Mouse (Mus musculus) limb, embryonic 14.5 days (tissue): ENCODE measurements at regions not wholly inside any gene's neighbourhood (a gene's known extent, or its start where the extent isn't known, plus 50 kb on each side); places are given as distances from the start of the nearest gene placed in this dataset.
"Not testable (repeated sequence)": the region's sequence is repeated elsewhere in the genome, so short reads cannot be mapped to it uniquely, and the experiment has no call there.

Experiments
- ATAC-seq: fragments of 200-750 bp; cut with Nextera tagmentation; 2 replicates; pipeline ENCODE4 v1.8.0; 2017; ENCODE audit warnings: low read depth, moderate number of reproducible peaks, moderate TSS enrichment; ENCODE audit not compliant: low FRiP score
- DNase-seq: peaks from one replicate; pipeline ENCODE4 v3.0.0-alpha.2; 2015; ENCODE audit warnings: low spot score
- H3K27ac ChIP-seq: fragments of 300-500 bp; sonication (generic); replicated peaks from 2 replicates; pipeline ENCODE4 v1.5.1; 2014; ENCODE audit warnings: low read depth, mild to moderate bottlenecking, low read length, moderate library complexity, mixed read lengths
- H3K27me3 ChIP-seq: fragments of 300-500 bp; sonication (generic); 2 replicates; pipeline ENCODE4 v1.6.1; 2014; ENCODE audit warnings: low read length, mixed read lengths; ENCODE audit not compliant: control insufficient read depth, insufficient read depth
- H3K36me3 ChIP-seq: fragments of 300-500 bp; sonication (generic); 2 replicates; pipeline ENCODE4 v1.6.1; 2014; ENCODE audit warnings: mild to moderate bottlenecking, low read length, moderate library complexity, mixed read lengths; ENCODE audit not compliant: control insufficient read depth, insufficient read depth
- H3K4me1 ChIP-seq: fragments of 300-500 bp; sonication (generic); 2 replicates; pipeline ENCODE4 v1.6.1; 2014; ENCODE audit warnings: antibody characterized with exemption, low read length, mixed read lengths; ENCODE audit not compliant: control insufficient read depth, insufficient read depth
- H3K4me2 ChIP-seq: fragments of 300-500 bp; sonication (generic); replicated peaks from 2 replicates; pipeline ENCODE4 v1.6.1; 2014; ENCODE audit warnings: low read depth, mild to moderate bottlenecking, low read length, moderate library complexity; ENCODE audit not compliant: severe bottlenecking
- H3K4me3 ChIP-seq: fragments of 300-500 bp; sonication (generic); replicated peaks from 2 replicates; pipeline ENCODE4 v1.5.1; 2014; ENCODE audit warnings: low read length
- H3K9ac ChIP-seq: fragments of 300-500 bp; sonication (generic); 2 replicates; pipeline ENCODE4 v1.6.1; 2014; ENCODE audit warnings: mild to moderate bottlenecking, low read depth, low read length, moderate library complexity; ENCODE audit not compliant: severe bottlenecking
- H3K9me3 ChIP-seq: fragments of 300-500 bp; sonication (generic); 2 replicates; pipeline ENCODE4 v1.6.1; 2016; ENCODE audit warnings: low read length; ENCODE audit not compliant: control insufficient read depth
- POLR2A ChIP-seq: fragments of 200-500 bp; IDR thresholded peaks from 2 replicates; pipeline ENCODE4 v1.8.0; 2012; ENCODE audit warnings: inconsistent platforms, mild to moderate bottlenecking, moderate library complexity, borderline replicate concordance; ENCODE audit not compliant: insufficient read depth, insufficient read length; ENCODE audit errors: extremely low read depth
- WGBS: fragments of 180-500 bp; shearing (Covaris S2); extraction: QIAGEN DNeasy Blood & Tissue Kit; methylation state at CpG from one replicate; pipeline ENCODE4 v1.1.7; 2014; 5-methylcytosine and 5-hydroxymethylcytosine counted together

DNA sequence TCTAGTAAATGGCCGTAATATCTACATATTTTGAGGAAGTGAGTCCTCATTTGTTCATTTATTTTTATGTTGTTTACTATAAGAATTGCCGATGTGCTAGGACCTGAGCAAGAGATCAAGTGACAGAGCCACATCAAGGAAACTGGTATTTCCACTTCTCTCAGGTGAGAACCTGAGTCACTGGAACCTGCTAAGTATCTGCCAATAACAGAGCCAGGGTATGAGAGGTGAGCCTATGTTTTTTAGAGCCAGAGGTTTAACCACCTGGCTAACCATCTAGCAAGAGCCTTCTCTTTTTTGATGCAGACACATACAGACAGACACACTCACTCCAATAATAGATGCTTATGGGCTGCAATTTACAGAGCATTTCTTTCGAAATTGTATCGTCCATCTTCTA lies 101.2 kb upstream of the Fam78b start:
- WGBS = 68% methylated on average over 4 of the region's 4 CpGs
- H3K9ac ChIP-seq = no peak overlapping the region
- no peak for ATAC-seq
- H3K4me3 ChIP-seq = no peak overlapping the region
- H3K4me1 ChIP-seq = peaks cover 7% of the 10 kb centered on the region
- H3K9me3 ChIP-seq = no peaks in the 10 kb centered on the region
- no peaks in the 10 kb centered on the region for H3K36me3 ChIP-seq
- H3K27ac ChIP-seq = no peak overlapping the region
- no peak overlapping the region for H3K4me2 ChIP-seq
- H3K27me3 ChIP-seq = no peaks in the 10 kb centered on the region
- DNase-seq = no peak
- no peak for TF ChIP-seq POLR2A

DNA sequence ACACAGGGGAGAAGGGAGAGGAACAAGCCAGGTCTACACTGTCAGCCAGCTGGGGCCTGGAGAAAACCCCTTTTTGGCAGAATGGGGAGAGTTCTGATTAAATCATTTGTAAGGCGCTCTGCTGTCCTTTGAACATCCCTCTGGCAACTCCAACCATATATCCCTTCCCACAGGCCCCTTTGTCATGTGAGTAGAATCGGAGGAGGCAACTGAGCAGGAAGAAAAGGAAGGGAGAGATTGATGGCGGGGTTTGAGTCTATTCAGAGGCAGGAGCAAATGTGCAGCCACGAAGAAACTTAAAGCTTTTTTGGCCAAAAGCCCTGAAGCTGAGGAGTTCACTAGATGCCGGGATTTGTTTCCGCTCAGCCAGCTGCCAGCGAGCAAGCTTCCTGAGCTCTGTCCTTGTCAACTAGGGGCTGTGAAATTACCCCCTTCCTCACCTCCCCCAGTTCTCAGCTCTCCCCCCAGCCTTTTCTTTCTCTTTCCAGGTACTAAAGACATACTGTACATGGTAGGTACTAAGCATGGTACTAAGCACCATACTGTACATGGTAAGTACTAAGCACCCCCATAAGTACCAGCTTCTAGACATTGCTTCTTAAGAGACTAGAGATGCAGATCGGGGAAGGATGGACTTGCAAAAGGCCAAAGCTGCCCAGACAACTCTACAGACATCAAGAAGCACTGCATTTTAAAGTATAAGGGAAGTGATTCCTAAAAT lies 100.6 kb upstream of the Fam78b start:
- no peaks in the 10 kb centered on the region for H3K36me3 ChIP-seq
- DNase-seq (peak; percentile 86), ATAC-seq (peak; percentile 37; the same call in 1 of the 2 replicates)
- no peaks in the 10 kb centered on the region for H3K27me3 ChIP-seq
- H3K4me1 ChIP-seq = peaks cover 7% of the 10 kb centered on the region
- H3K4me3 ChIP-seq = no peak overlapping the region
- H3K9me3 ChIP-seq = no peaks in the 10 kb centered on the region
- no peak overlapping the region for H3K9ac ChIP-seq
- TF ChIP-seq POLR2A = no peak
- peak overlapping the region; percentile 26 for H3K4me2 ChIP-seq
- WGBS = 24% methylated on average over 8 of the region's 8 CpGs
- no peak overlapping the region for H3K27ac ChIP-seq

DNA sequence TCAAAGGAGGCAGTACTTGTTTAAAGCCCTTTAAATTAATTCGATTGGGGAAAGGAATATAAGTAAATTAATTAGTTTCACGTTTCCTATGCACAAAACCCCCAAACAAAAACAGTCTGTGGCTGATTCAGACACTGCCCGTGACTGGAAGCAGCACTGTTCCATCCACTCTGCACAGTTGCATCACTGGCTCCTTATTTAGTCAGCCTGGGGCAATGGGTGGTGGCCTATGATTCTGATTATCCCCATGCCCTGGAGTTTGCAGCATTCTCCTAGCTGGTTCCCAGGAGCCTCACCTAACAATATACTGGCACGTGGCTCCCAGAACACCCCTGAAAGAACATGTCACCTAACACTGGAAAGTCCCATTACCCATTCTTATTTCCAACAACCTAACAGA lies 99.6 kb upstream of the Fam78b start:
- DNase-seq (no peak), ATAC-seq (no peak)
- H3K36me3 ChIP-seq = no peaks in the 10 kb centered on the region
- peaks cover 7% of the 10 kb centered on the region for H3K4me1 ChIP-seq
- no peak overlapping the region for H3K4me3 ChIP-seq
- H3K9me3 ChIP-seq = no peaks in the 10 kb centered on the region
- no peak overlapping the region for H3K27ac ChIP-seq
- no peak overlapping the region for H3K9ac ChIP-seq
- 28% methylated on average over 4 of the region's 4 CpGs for WGBS
- H3K4me2 ChIP-seq = no peak overlapping the region
- H3K27me3 ChIP-seq = no peaks in the 10 kb centered on the region
- TF ChIP-seq POLR2A = no peak

DNA sequence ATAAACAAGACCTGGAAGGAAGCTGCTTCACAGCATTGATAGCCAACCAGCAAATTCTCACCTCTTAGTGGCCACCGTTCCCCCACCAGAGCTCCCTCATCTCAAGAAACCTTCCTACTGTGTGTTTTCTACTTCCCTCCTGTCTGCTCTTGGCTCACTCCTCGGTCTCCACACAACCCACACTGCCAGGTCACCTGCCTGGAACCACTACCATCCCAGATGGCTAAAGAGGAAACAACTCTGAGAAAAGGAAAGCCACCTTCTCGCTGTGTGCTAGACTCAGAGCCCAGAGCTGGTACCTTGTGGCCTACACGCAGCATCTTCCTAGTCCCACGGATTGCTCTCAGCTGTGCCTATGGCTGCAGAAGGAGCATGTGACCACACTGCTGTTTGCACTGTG lies 97.8 kb upstream of the Fam78b start:
- no peaks in the 10 kb centered on the region for H3K36me3 ChIP-seq
- no peak for TF ChIP-seq POLR2A
- H3K4me3 ChIP-seq = no peak overlapping the region
- H3K27ac ChIP-seq = no peak overlapping the region
- H3K27me3 ChIP-seq = no peaks in the 10 kb centered on the region
- no peak overlapping the region for H3K9ac ChIP-seq
- H3K9me3 ChIP-seq = no peaks in the 10 kb centered on the region
- ATAC-seq (no peak), DNase-seq (no peak)
- 85% methylated on average over 5 of the region's 5 CpGs for WGBS
- H3K4me2 ChIP-seq = no peak overlapping the region
- peaks cover 7% of the 10 kb centered on the region for H3K4me1 ChIP-seq

DNA sequence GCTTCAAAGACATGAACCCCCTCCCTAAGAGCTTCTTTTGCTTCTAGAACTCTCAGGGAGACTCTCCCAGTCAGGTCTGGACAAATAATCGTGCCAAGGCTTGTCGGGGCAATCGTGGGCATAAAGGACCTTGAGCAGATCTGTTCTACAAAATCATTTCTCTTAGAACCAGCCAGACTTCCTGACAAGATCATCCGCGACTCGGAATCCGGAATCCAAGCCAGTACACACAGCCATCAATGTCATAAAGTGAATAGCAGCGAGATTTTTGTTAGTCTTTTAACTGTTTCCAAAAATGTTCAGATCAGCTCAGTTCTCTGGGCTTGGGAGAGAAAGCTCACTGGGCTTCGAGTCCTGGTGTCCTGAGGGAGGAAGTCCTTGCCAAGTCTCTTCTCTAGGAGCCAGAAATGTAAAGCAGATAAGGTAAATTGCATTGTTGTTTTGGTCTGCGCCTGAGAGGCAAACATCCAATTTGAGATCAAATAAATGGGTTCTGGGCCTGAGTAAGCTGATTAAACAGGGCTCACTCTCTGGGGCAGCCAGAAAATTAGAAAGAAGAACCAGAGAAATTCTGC lies 92.9 kb upstream of the Fam78b start:
- Histone ChIP-seq H3K4me2 (no peak overlapping the region), H3K9me3 (no peaks in the 10 kb centered on the region), H3K27me3 (no peaks in the 10 kb centered on the region), H3K4me3 (no peak overlapping the region), H3K4me1 (no peaks in the 10 kb centered on the region), H3K27ac (no peak overlapping the region), H3K9ac (no peak overlapping the region), H3K36me3 (no peaks in the 10 kb centered on the region)
- TF ChIP-seq POLR2A = no peak
- DNase-seq = no peak
- 69% methylated on average over 10 of the region's 10 CpGs for WGBS
- ATAC-seq = no peak

DNA sequence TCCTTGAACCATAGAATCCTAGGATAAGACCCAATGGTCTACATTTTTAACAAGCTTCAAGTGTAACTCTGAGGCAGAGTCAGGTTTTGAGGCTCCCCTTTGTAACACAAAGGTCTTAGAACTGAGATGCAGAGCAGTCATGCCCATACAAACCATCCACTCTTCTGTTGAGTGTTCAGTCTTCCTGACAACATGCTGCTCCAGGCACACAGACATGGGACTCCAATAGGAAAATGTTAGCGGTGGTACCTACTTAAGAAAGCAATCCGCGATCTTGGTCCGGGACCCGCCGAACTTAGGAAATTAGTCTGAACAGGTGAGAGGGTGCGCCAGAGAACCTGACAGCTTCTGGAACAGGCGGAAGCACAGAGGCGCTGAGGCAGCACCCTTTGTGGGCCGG lies 89.0 kb upstream of the Fam78b start:
- not testable (repeated sequence) for ATAC-seq

More for the DNA sequence above, 89.0 kb upstream of the Fam78b start:
- not testable (repeated sequence) for H3K27ac ChIP-seq, H3K9me3 ChIP-seq, H3K9ac ChIP-seq, H3K36me3 ChIP-seq, H3K4me3 ChIP-seq, H3K4me2 ChIP-seq, H3K27me3 ChIP-seq, H3K4me1 ChIP-seq, DNase-seq
- 96% methylated on average over 6 of the region's 10 CpGs for WGBS
